Mouse (Mus musculus): ENCODE data around the gene Rnf113a2. TPM values are rescaled to one million over a fixed set of nuclear protein-coding genes. Genes with fewer than 3 reads are reported as not detected.

Rnf113a2 gene
- polyA plus RNA-seq, 1 experiment from 2014 or later = 23.8 TPM

DNA sequence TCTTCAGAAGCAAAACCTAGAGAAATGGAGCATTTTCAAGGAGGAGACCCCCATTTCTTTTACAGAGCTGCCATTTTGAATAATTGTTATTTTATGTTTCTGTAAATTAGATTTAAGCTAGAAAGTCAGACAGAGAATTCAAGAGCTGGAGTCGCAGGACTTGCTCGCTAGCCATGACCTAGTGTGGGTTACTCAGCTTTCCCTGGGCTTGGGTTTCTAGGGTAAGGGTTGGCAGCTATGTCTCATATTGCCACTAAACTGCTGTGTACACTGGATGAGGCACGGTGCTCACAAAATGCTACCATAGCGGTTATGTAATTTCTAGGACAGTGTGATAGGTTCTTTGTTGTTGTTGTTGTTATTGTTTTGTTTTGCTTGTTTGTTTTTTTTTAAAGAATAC is 24.3 kb upstream of the Rnf113a2 start:
- Histone ChIP-seq H3K4me1 (replicated peaks; ENCODE audit: control insufficient read depth, insufficient read depth, low read length) (no peaks in the 10 kb centered on the region), H3K27ac (no peak overlapping the region), H3K9ac (no peak overlapping the region), H3K9me3 (ENCODE audit: control insufficient read depth, low read length) (no peaks in the 10 kb centered on the region), H3K4me3 (replicated peaks; ENCODE audit: low read length) (no peak overlapping the region), H3K27me3 (ENCODE audit: control insufficient read depth, insufficient read depth, low read length) (no peaks in the 10 kb centered on the region), H3K36me3 (replicated peaks; ENCODE audit: control insufficient read depth, insufficient read depth) (0 out of 2 replicates have a peak, but pooled peaks cover 7% of the 10 kb centered on the region), H3K4me2 (replicated peaks) (no peak overlapping the region)
- DNase-seq (ENCODE audit: low spot score) = no peak
- WGBS = 96% methylated on average over 4 of the region's 4 CpGs
- no peak for ATAC-seq (ENCODE audit: low FRiP score)

GRCm38 (mm10) chr12:84393847-84394246 is 23.1 kb upstream of the Rnf113a2 start:
- Histone ChIP-seq H3K4me3 (replicated peaks; ENCODE audit: low read length) (no peak overlapping the region), H3K36me3 (replicated peaks; ENCODE audit: control insufficient read depth, insufficient read depth) (0 out of 2 replicates have a peak, but pooled peaks cover 7% of the 10 kb centered on the region), H3K9me3 (ENCODE audit: control insufficient read depth, low read length) (no peaks in the 10 kb centered on the region), H3K4me1 (replicated peaks; ENCODE audit: control insufficient read depth, insufficient read depth, low read length) (no peaks in the 10 kb centered on the region), H3K27me3 (ENCODE audit: control insufficient read depth, insufficient read depth, low read length) (no peaks in the 10 kb centered on the region), H3K27ac (no peak overlapping the region), H3K9ac (no peak overlapping the region), H3K4me2 (replicated peaks) (no peak overlapping the region)
- WGBS = 89% methylated on average over 5 of the region's 5 CpGs
- DNase-seq (ENCODE audit: low spot score) (no peak), ATAC-seq (ENCODE audit: low FRiP score) (no peak)

DNA sequence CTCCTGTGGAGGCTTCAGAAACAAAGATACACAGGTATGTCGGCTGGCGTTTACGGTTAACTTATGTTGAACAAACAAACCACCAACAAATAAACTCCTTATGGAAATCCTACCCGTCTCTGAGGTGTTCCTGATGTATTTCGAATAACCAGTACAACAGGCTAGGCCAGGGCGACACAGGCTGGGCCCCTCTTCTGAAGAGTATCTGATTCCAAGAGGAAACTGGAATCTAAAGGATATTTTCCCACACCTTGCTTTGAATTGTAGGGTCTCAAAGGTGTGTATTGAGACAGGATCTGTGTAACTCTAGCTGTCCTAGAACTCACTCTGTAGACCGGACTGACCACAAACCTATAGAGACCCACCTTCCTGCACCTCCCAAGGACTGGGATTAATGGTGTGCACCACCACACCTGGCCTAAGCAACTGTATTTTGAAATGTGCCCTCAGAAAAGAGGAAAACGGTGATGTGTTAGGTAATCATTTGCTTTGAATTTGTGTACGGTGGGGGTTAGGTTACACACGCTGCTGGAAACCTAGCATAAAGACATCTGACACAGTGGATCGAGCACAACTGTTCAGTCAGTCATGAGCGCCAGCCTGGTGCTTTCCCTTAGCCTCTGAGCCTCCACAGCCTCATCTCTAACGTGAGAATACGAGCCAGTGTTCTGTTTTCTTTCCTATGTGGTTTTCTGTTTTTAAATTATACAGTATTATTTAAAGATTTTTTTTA is 19.9 kb upstream of the Rnf113a2 start:
- 92% methylated on average over 14 of the region's 14 CpGs for WGBS
- no peaks in the 10 kb centered on the region for H3K4me1 ChIP-seq (replicated peaks; ENCODE audit: control insufficient read depth, insufficient read depth, low read length)
- DNase-seq (ENCODE audit: low spot score) = no peak

DNA sequence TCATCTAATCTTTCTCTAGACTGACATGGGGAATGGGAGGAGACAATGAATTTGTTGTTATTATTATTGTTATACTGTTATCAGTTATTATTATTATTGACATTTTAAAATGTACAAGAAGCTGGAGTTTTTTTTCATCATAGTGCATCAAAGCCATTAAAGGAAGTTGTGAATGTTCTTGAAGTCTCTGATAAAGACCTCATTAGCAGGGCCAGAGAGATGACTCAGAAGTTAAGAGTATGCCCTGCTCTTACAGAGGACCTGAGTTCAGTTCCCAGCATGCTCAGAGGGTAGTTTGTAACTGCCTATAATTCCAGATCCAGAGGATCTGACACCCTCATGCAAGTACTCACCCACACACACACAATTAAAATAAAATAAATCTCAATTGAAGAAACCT is 19.3 kb upstream of the Rnf113a2 start:
- no peak for ATAC-seq (ENCODE audit: low FRiP score)
- H3K4me1 ChIP-seq (replicated peaks; ENCODE audit: control insufficient read depth, insufficient read depth, low read length) = no peaks in the 10 kb centered on the region
- H3K4me2 ChIP-seq (replicated peaks) = no peak overlapping the region
- 0 out of 2 replicates have a peak, but pooled peaks cover 4% of the 10 kb centered on the region for H3K36me3 ChIP-seq (replicated peaks; ENCODE audit: control insufficient read depth, insufficient read depth)
- no peak for DNase-seq (ENCODE audit: low spot score)
- H3K27ac ChIP-seq = no peak overlapping the region
- H3K4me3 ChIP-seq (replicated peaks; ENCODE audit: low read length) = no peak overlapping the region
- H3K9me3 ChIP-seq (ENCODE audit: control insufficient read depth, low read length) = no peaks in the 10 kb centered on the region
- no peaks in the 10 kb centered on the region for H3K27me3 ChIP-seq (ENCODE audit: control insufficient read depth, insufficient read depth, low read length)
- H3K9ac ChIP-seq = no peak overlapping the region

More for the DNA sequence above, 19.9 kb upstream of the Rnf113a2 start:
- H3K4me3 ChIP-seq (replicated peaks; ENCODE audit: low read length) = no peak overlapping the region
- no peaks in the 10 kb centered on the region for H3K27me3 ChIP-seq (ENCODE audit: control insufficient read depth, insufficient read depth, low read length)
- no peak for ATAC-seq (ENCODE audit: low FRiP score)
- no peaks in the 10 kb centered on the region for H3K9me3 ChIP-seq (ENCODE audit: control insufficient read depth, low read length)
- no peak overlapping the region for H3K27ac ChIP-seq
- H3K36me3 ChIP-seq (replicated peaks; ENCODE audit: control insufficient read depth, insufficient read depth) = 0 out of 2 replicates have a peak, but pooled peaks cover 4% of the 10 kb centered on the region
- H3K9ac ChIP-seq = no peak overlapping the region
- H3K4me2 ChIP-seq (replicated peaks) = no peak overlapping the region

DNA sequence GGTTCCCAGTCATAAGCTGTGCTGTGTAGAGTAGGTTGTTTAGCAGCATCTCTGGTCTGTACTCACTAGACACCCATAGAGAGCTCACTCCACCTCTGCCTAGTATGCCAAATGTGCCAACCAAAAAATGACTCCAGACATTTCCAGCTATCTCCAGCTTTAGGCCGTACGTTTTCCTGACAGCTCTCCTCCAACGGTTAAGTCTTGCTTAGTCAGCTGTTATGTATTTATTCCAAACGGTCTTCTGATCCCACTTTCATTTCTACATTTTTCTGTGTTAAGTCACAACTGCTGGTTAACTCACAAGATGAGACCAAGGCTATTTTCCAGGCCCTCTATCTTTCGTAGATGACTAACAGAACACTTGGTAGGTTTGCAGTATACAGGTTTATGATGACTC is 18.4 kb upstream of the Rnf113a2 start:
- Histone ChIP-seq H3K9me3 (ENCODE audit: control insufficient read depth, low read length) (no peaks in the 10 kb centered on the region), H3K4me3 (replicated peaks; ENCODE audit: low read length) (no peak overlapping the region), H3K27ac (no peak overlapping the region), H3K36me3 (replicated peaks; ENCODE audit: control insufficient read depth, insufficient read depth) (0 out of 2 replicates have a peak, but pooled peaks cover 4% of the 10 kb centered on the region), H3K27me3 (ENCODE audit: control insufficient read depth, insufficient read depth, low read length) (no peaks in the 10 kb centered on the region), H3K4me2 (replicated peaks) (no peak overlapping the region), H3K4me1 (replicated peaks; ENCODE audit: control insufficient read depth, insufficient read depth, low read length) (no peaks in the 10 kb centered on the region), H3K9ac (no peak overlapping the region)
- DNase-seq (ENCODE audit: low spot score) (no peak), ATAC-seq (ENCODE audit: low FRiP score) (no peak)
- 84% methylated on average over 5 of the region's 5 CpGs for WGBS

DNA sequence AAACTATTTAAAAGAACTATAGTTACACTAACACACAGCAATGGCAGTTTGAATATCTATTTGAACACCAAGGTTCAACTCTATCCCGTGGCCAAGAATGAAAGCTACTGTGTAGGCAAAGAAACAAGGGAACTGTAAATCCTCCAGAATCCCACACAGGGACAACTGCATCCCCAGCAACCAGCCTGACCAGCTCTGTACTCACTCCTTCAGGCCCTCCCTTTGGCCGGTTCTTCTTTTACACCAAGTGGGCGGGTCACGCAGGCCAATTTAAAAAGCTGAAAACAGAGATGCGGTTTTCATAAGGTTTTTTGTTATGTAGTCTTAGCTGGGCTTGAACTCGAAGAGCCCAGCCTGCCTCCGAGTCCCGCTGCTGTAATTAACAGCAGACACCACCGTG is 17.9 kb upstream of the Rnf113a2 start:
- no peaks in the 10 kb centered on the region for H3K9me3 ChIP-seq (ENCODE audit: control insufficient read depth, low read length)
- H3K36me3 ChIP-seq (replicated peaks; ENCODE audit: control insufficient read depth, insufficient read depth) = 0 out of 2 replicates have a peak, but pooled peaks cover 3% of the 10 kb centered on the region
- no peak overlapping the region for H3K4me2 ChIP-seq (replicated peaks)
- H3K27ac ChIP-seq = no peak overlapping the region
- no peak overlapping the region for H3K9ac ChIP-seq
- H3K4me3 ChIP-seq (replicated peaks; ENCODE audit: low read length) = no peak overlapping the region
- 85% methylated on average over 9 of the region's 9 CpGs for WGBS
- no peaks in the 10 kb centered on the region for H3K4me1 ChIP-seq (replicated peaks; ENCODE audit: control insufficient read depth, insufficient read depth, low read length)
- DNase-seq (ENCODE audit: low spot score) (no peak), ATAC-seq (ENCODE audit: low FRiP score) (no peak)
- no peaks in the 10 kb centered on the region for H3K27me3 ChIP-seq (ENCODE audit: control insufficient read depth, insufficient read depth, low read length)

- no peak overlapping the region for H3K4me3 ChIP-seq (replicated peaks; ENCODE audit: low read length)
- H3K9ac ChIP-seq = no peak overlapping the region
- no peaks in the 10 kb centered on the region for H3K27me3 ChIP-seq (ENCODE audit: control insufficient read depth, insufficient read depth, low read length)
- 82% methylated on average over 9 of the region's 9 CpGs for WGBS
- H3K4me1 ChIP-seq (replicated peaks; ENCODE audit: control insufficient read depth, insufficient read depth, low read length) = no peaks in the 10 kb centered on the region
- ATAC-seq (ENCODE audit: low FRiP score) (no peak), DNase-seq (ENCODE audit: low spot score) (no peak)
- H3K4me2 ChIP-seq (replicated peaks) = no peak overlapping the region
- H3K9me3 ChIP-seq (ENCODE audit: control insufficient read depth, low read length) = no peaks in the 10 kb centered on the region
- no peak overlapping the region for H3K27ac ChIP-seq
- no peaks in the 10 kb centered on the region for H3K36me3 ChIP-seq (replicated peaks; ENCODE audit: control insufficient read depth, insufficient read depth)
Measured at GRCm38 (mm10) chr12:84399663-84400062, 17.3 kb upstream of the Rnf113a2 start.

- no peaks in the 10 kb centered on the region for H3K36me3 ChIP-seq (replicated peaks; ENCODE audit: control insufficient read depth, insufficient read depth)
- no peak overlapping the region for H3K9ac ChIP-seq
- ATAC-seq (ENCODE audit: low FRiP score) (no peak), DNase-seq (ENCODE audit: low spot score) (no peak)
- H3K4me2 ChIP-seq (replicated peaks) = no peak overlapping the region
- no peaks in the 10 kb centered on the region for H3K9me3 ChIP-seq (ENCODE audit: control insufficient read depth, low read length)
- no peaks in the 10 kb centered on the region for H3K4me1 ChIP-seq (replicated peaks; ENCODE audit: control insufficient read depth, insufficient read depth, low read length)
- no peaks in the 10 kb centered on the region for H3K27me3 ChIP-seq (ENCODE audit: control insufficient read depth, insufficient read depth, low read length)
- no peak overlapping the region for H3K4me3 ChIP-seq (replicated peaks; ENCODE audit: low read length)
- H3K27ac ChIP-seq = no peak overlapping the region
- 80% methylated on average over 3 of the region's 3 CpGs for whole genome bisulfite sequencing
Measured at GRCm38 (mm10) chr12:84400068-84400467, 16.9 kb upstream of the Rnf113a2 start.

DNA sequence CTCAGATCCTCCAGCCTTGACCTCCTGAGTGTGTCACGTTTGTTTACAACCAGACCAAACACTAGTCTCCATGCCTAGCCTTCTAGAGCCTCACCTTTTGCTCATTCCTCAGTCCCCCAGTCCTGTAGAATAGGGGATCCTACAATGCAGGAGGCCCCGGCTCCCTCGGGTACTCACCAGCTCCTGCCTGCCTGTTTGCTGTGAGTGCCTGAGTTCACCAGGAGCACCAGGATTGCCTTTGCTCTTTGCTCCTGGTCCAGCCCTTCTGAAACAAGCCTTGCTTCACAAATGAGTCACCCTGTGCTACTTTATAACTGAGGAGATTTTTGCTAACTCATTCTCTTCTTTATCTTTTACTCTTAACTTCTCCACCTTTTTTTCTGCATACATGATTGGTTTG is 16.3 kb upstream of the Rnf113a2 start:
- H3K9me3 ChIP-seq (ENCODE audit: control insufficient read depth, low read length) = no peaks in the 10 kb centered on the region
- no peaks in the 10 kb centered on the region for H3K27me3 ChIP-seq (ENCODE audit: control insufficient read depth, insufficient read depth, low read length)
- no peak overlapping the region for H3K27ac ChIP-seq
- no peak overlapping the region for H3K4me3 ChIP-seq (replicated peaks; ENCODE audit: low read length)
- no peak overlapping the region for H3K9ac ChIP-seq
- no peak for ATAC-seq (ENCODE audit: low FRiP score)
- 76% methylated on average over 3 of the region's 3 CpGs for WGBS
- no peaks in the 10 kb centered on the region for H3K4me1 ChIP-seq (replicated peaks; ENCODE audit: control insufficient read depth, insufficient read depth, low read length)
- no peak overlapping the region for H3K4me2 ChIP-seq (replicated peaks)
- no peak for DNase-seq (ENCODE audit: low spot score)
- H3K36me3 ChIP-seq (replicated peaks; ENCODE audit: control insufficient read depth, insufficient read depth) = no peaks in the 10 kb centered on the region

DNA sequence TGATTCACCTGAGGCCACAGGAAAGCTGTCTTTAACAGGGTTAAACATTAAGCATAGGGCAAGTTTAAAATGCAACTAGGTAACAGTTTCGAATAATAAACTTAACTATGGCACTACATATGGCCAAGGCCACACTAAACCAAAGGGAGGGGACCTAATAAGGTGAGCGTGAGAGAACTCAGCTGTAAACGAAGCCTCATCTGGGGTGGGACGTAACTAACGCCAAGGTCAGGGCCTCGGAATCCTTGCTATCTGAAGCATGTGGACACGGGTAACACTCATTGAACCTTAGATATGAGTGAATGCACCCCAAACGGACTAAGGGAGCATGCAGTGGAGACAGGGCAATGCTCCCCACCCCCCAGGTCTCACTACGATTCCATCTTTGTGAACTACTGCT is 14.1 kb upstream of the Rnf113a2 start:
- H3K36me3 ChIP-seq (replicated peaks; ENCODE audit: control insufficient read depth, insufficient read depth) = no peaks in the 10 kb centered on the region
- no peak overlapping the region for H3K9ac ChIP-seq
- ATAC-seq (ENCODE audit: low FRiP score) (no peak), DNase-seq (ENCODE audit: low spot score) (no peak)
- no peak overlapping the region for H3K4me3 ChIP-seq (replicated peaks; ENCODE audit: low read length)
- H3K27me3 ChIP-seq (ENCODE audit: control insufficient read depth, insufficient read depth, low read length) = no peaks in the 10 kb centered on the region
- H3K27ac ChIP-seq = no peak overlapping the region
- 87% methylated on average over 9 of the region's 9 CpGs for WGBS
- no peak overlapping the region for H3K4me2 ChIP-seq (replicated peaks)
- H3K9me3 ChIP-seq (ENCODE audit: control insufficient read depth, low read length) = no peaks in the 10 kb centered on the region
- peaks cover 4% of the 10 kb centered on the region; the same call in 1 of the 2 replicates for H3K4me1 ChIP-seq (replicated peaks; ENCODE audit: control insufficient read depth, insufficient read depth, low read length)

All from hindbrain, embryonic 14.5 days (tissue).